Mouse (Mus musculus): ENCODE measurements around the gene Zbtb20.

Zbtb20 gene

DNA sequence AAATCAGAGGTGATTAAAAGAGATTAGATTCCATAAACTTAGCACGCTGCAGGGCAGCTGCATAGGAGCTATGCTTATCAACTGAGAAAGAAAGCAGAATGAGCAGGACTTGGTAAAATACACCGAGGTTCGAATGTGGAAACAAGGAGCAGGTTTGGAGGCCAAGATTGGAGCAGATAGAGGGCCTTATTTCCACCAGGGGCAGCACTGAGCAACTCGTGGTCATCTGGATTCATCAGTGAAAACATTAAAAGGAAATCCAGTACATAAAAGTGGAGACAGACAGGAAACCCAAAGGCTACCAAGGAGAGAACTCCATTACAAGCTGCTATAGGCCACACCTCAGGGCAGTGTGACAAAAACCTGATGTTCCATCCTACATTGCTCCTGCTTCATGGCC lies 686.3 kb downstream of the Zbtb20 start:
- no peak for DNase-seq (ENCODE audit: low spot score in 2 of 2)

DNA sequence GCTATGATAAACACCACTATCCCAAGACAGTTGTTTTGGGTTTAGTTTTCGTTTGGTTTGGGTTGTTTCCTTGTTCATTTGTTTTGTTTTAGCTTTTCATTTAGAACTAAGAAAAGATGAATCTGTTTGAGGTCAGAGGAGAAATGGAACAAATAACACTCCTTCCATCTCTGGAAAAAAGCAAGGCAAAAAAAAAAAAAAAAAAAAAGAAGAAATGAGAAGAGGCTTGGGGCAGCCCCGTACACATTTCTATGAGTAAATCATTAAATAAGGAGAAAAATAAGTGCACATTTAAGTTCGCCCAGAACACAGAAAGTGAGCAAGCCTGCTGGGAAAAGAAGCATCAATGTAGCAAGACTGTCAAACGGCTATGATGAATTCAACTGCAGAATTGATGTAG lies 690.2 kb downstream of the Zbtb20 start:
- no peak for DNase-seq (ENCODE audit: low spot score in 2 of 2)

DNA sequence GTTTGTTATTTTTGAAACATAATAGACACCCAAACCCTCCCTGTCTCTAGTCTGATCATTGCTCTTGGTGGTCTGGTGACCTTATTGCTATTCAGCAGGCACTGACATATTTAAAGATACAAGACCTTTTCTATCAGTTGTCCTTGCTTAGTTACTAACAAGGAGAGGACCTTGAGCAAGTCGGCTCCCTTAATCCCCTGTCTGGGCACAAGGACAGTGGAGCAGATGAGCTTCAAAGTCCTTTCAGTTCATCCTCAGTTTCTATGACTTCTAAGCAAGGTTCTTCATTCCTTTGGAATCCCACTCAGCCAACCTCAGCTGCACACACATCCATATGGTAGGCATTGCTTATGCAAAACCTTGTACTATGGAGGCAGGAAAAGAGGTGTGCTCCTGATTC lies 690.8 kb downstream of the Zbtb20 start:
- DNase-seq (ENCODE audit: low spot score in 2 of 2), result no peak

DNA sequence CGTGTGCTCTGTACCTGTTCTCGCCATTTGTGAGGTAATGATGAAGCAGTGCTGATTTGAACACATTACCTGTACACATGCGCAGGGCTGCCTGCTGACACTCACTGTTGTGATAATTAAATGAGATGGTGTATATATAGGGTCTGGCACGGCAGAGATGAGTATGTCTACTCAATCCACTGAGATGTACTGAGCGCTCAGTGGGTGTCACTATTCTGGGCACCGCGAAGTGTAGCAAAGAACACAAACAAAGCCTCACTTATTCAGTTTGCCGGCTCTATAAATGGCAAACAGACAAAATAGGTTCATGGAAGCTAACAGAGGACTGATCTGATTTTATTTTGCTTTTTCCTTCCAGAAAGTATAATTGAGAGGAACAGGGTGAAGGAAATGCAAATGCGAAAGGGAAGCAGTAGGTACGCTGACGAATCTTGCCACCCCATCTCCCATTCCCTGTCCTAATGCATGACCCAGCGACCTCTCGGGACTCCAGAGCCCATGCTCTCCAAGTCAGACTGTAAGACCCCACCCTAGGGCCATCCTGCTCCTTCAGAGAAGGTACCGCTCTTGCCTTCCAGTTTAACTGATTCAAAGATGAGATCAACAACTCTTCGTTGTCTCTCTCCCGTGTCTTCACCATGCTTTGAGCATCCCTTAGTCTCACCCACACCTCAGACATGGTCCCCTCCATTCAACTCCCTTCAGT lies 695.8 kb downstream of the Zbtb20 start:
- DNase-seq (ENCODE audit: low spot score in 2 of 2), result no peak

DNA sequence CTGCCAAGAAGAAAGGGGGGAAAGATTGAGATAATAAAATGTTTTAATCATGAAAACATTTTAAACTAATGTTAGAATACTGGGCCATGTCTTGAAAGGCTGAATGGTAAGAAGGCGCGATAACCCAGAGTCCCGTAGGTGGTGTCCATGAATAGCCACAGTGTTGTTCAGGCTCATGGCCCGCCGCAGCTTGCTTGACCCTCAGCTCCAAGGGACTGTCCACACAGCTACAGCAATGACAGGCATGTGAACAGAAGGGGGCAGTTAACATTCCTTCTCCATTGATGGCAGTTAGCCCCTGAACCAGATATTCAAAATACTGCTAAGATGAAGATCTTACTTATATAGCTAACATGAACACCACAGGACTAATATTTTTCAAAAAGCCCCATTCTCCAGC lies 696.5 kb downstream of the Zbtb20 start:
- DNase-seq (ENCODE audit: low spot score in 2 of 2), result no peak

DNA sequence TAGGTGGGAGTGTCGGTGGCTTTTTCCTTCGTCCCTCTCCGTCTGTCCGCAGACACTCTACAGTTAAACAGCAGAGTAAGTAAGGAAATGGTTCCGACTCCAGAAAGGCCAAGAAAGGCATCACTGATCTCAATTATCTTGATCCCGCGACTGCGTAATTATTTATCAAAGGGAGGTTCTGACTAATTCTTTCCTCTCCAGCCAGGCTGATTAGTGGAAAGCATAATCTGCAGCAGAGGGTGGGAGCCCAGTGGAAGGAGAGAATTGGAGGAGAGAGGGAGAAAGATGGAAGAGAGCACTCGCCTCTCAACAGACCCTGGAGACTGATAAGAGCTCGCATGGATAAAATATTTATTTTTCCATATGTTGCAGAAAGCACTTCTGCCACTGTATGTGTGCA lies 697.1 kb downstream of the Zbtb20 start:
- no peak for DNase-seq (ENCODE audit: low spot score in 2 of 2)

DNA sequence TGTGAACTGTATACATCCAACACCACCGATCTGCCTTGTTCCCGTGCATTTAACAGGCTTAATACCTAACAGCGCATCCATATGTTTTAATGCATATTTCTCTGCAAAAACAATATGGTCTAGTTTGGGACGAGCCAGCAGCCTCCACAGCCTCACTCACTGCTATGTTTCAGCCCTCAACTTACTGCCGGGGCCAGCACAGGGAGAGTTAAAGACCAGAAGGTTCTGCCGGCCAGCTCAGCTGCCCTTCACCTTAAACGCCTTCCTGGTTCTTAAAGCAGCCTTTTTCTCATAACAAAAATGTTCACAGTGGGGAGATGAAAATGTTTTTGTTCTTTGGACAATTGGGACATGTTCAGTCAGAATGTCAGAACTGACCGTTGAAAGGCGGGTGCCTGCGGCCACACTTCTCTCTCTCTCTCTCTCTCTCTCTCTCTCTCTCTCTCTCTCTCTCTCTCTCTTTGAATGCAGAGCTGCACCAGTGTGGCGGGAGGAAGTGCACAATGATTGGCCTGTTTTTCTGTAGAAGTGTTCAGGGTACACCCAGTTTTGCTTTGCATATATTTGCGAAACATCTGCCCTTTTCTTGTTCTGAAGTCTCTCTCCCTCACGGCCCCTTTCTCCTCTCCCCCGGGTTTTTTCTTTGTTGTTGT lies 697.6 kb downstream of the Zbtb20 start:
- DNase-seq (ENCODE audit: low spot score in 2 of 2), result no peak

DNA sequence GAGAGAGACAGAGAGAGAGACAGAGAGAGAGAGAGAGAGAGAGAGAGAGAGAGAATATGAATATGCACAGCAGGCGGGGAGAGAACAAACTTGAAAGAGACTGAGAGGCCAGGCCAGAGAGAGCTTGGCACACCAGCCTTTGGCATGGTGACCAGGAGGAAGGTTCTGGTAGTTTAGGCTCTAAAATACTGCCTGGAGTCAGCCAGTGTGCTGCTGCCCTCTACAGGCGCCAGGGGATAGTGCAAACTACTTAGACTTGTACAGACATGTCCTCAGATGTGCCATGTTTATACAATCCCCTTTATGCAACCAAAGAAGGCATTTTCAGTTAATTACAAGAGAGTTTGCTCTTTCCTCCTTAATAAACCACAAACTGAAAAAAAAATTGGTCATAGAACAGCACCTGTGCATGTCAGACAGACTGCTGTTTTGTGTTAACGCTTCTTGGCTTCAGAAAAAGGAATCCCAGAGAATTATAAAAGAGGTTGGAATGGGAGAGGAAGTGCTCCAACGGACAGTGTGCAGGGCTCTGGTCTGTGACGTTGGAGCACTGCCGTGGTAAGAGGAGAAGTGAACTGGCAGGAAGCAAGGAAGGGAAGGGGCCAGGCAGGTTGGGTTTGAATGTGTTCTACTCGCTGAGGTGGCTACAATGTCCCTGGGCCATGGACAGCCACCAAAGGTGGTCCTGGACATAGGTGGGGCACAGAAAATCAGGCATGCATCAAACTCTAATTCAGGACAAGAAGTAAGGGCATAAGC lies 698.5 kb downstream of the Zbtb20 start:
- peak; percentile 86 to 90 for DNase-seq (ENCODE audit: low spot score in 2 of 2)

DNA sequence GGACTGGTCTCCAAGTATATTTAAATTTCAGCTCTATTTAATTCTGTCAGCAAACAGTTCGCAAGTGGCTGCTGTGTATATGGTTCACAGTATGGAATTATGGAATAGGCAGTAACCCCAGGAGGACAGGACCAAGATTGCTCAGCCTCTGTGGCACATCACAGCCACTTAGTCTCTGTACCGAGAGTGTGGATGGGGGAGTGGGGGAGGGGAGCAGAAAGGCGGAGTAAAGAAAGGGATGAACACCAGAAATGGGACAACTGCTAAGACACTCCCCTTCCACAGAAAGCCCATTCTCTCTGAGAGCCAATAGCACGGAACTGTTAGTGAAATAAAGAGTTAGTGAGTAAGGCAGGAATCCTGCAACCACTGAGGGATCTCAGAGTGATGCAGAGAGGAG lies 699.4 kb downstream of the Zbtb20 start:
- peak in 1 of 2 experiments; percentile 40 for DNase-seq (ENCODE audit: low spot score in 2 of 2)

DNA sequence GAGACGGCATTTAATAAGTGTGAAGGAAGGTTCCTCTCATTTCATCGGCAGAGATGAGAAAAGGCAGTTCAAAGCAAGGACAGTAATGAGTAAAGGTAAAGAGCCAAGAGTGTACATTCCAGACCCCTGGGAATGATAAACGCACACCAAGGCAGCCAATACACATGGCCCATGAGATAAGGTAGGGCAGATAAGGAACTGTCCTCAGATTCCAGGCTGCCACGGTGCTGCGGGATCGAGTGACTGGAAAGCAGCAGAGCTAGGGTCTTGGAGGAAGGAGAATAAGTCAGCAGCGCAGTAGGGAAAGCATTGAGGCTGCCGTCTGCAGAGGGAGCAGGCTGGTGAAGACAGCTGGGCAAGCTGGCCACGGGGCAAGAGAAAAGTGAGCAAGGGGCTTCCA lies 699.8 kb downstream of the Zbtb20 start:
- DNase-seq (ENCODE audit: low spot score in 2 of 2), result no peak

DNA sequence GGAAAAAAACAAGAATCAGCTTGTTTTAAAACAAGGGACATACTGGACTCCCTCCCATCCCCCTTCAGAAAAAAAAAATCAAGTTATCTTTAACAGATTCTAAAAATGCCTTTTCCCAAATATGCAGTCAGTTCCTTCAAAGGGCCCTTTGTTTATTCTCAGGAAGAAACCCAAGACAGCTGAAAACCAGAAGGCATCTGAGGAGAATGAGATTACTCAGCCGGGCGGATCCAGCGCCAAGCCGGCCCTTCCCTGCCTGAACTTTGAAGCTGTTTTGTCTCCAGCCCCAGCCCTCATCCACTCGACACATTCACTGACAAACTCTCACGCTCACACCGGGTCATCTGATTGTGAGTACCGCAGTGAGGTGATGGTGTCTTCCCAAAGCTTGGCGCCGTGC lies 701.7 kb downstream of the Zbtb20 start:
- peak; percentile 45 to 48 for DNase-seq (ENCODE audit: low spot score in 2 of 2)

DNA sequence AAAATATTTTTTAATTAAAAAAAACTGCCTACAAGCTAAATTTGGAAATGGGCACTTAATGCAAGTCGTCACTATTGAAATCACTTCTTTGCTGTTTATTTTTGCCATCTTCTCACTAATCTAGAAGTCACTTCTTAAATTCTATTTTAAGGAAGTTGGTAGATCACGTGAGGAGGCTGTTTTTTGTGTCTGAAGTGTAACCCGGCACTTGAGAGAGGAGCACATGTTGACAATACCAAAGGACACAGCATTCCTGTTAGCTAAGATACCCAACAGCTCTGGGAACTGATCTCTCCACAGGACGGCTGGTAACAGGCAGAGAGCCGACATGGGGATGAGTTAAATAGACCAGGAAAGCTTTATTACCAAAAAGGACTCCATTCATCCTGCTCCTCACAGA lies 702.7 kb downstream of the Zbtb20 start:
- DNase-seq (ENCODE audit: low spot score in 2 of 2), result no peak

DNA sequence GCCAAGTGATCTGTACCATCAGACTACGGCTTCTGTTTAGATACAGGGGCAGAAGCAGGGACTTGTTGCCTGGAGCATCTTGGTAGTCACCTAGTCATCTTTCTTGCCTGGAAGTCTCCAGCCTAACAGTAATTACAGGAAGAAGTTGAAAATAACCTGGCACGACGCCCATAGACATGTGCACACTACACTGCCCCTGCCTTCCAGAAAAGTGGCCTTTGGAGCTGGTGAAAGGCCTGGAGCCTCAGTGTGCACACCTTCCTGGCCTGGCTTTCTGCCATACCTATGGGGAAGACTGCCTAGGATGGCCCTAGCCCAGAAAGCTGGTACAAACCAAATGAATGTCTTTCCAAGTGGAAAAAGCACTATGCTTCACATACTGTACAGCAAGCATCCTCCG lies 703.4 kb downstream of the Zbtb20 start:
- no peak for DNase-seq (ENCODE audit: low spot score in 2 of 2)

DNA sequence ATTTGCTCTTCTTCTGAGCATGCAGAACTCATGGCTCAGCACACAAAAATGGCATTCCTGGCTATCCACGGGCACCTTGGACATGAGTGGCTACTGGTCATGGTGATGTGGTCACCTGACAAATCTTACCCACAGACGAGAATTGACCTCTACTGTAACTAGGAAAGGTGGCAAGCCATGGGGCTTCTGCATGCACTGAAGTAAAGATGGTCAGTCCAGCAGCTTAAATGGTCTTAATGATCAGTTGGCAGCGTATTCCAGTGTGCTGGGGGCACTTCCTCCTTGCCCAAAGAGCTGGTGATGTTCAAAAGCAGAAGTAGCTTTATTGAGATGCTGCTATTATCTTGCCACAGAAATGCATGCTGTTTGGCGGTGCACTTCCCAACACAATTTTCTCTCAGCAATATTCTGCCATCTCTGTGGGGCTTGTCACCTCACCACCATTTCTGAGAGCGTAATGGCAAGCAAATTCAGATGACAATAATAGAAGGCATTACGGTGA lies 704.7 kb downstream of the Zbtb20 start:
- DNase-seq (ENCODE audit: low spot score in 2 of 2), result no peak

DNA sequence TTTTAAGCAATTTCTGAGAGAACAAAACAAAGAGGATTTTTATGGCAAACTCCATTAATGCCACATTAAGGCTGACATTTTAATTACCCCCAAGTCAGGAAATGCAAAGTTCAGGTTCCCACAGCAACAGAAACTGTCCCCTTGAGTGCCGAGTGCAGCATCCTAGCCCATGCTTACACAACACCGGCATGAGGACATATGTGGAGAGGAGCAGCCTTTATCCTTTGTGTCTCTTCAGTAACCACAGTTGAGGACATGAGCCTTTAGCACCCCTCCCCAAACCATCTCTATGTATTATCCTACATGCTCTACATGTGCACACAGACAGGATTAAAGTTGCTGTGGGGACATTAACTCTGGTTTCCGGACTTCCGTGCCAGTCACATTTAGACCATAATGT lies 705.9 kb downstream of the Zbtb20 start:
- no peak for DNase-seq (ENCODE audit: low spot score in 2 of 2)

DNA sequence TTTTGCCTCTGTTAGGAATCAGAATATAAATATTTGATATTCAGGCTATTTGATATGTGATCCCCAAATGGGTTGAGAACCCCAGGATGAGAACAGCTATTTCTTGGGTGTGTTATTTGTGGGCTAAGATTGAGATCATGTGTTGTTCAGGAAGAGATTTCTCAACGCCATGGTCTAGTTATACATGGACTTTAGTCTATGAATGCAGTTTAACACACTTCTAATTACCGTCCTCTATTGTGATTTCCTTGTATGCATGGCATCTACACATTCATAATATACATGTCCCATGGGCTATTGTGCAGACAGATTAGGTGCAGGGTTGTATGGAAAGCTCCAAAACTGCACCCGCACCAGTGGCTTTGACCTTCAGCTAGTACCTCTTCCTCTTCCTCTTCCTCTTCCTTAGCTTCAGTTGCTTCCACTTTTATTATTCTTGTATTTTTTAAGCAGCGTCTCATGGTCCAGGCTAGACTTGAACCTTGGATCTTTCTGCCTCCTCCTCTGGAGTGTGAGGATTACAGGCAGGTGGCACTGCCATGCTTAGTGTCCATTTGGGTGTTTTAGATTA lies 711.3 kb downstream of the Zbtb20 start:
- no peak for DNase-seq (ENCODE audit: low spot score in 2 of 2)

DNA sequence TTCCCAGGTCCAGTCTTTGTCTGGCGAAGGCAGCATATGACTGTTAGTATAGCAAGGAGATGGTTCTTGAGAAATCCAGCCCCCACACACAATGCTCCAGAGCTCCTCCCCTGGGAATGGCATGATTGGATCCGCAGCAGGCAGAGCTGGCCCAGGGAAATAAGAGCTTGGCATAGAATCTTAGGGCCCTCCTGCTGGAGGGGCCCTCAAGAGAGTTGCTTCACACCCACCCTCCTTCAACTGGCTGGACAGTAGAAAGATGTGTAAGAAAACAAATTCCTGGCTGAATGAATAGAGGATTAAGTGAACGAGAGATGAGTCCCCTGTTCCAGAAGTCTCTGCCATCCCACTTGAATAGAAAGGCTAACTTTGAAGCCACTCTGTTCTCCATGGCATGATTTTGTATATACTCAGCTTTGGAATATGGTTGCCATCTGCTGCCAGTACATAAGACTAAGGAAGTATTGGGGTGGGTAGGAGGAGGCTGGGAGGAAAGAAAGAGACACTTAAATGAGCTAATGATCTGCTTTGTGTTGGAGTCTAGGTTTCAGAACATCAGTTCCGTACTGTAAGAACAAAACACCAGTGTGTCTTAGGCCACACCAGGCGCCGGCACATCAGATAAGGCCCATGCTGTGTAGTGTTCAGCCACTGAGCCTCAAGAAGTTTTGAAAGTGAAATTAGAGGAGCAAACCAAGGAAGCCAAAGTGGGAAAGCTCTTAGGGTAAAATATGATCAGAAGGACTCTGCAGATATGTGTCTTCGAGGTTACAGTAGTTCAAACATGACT lies 715.2 kb downstream of the Zbtb20 start:
- DNase-seq (ENCODE audit: low spot score in 2 of 2), result no peak

DNA sequence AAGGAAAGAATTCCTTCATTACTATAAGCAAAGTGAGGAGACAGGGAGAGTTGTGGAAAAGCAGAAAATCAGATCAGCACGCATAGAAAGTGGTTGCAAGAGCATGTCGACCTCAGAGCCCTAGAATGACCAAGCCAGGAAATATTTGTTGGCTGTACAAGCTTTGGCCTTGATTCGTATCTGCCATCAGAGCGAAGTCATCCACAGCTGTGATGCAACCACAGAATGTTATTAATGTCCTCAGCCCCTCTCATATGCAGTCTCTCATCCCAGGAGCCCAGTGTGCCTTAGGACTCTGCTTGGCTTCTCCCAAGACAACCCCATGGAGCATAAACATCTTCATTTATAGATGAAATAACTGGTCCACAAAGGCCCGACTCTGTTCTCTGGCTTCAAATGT lies 716.4 kb downstream of the Zbtb20 start:
- DNase-seq (ENCODE audit: low spot score in 2 of 2), result no peak

DNA sequence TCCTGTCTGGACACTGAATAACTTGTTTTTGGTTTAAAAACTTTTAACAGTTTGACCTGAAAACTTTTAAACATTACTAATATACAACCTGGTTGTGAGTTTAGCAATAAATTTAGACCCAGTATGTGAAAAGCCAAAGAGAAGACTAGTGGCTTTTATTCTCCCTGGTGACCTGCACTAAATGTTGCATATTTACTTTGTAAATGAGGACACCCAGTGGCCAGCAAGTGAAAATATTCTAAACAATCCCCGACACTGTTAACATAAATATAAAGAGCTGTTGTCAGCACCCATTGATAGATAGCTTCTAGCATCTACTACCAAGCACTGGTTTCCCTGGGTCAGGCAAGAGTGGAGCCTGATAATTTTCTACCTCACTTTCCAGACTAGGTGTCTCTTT lies 717.1 kb downstream of the Zbtb20 start:
- no peak for DNase-seq (ENCODE audit: low spot score in 2 of 2)

DNA sequence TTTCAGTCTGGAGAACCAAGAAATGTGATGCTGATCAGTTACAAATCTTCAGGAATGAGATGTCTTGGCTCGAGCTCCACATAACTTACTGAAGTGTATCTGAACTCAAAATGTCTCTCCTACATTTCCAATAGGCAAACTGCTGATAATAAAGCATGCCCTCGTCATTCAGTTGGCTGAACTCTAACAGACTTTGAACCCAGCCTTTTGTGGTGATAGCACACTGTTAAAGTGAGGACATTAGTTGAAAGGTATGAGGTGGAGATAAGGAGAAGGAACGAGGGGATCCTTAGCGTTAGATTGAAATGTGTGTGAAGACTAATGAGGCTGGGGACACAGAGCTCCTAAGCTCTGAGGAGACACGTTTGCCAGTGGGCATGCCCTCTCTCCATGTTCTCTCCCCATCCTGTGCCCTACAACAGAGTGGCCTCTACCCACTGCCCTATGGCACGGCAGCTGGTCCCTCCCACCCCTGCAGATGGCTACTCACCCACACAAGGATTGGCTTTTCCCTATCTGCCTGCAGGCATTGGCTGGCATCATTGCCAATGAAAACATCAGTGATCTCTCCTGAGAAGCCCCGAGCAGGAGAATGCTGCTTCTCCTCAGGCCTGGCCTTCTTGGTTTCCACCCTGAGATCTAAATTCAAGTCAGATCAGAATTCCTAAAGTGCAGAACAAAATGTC lies 721.8 kb downstream of the Zbtb20 start:
- no peak for DNase-seq (ENCODE audit: low spot score in 2 of 2)

DNA sequence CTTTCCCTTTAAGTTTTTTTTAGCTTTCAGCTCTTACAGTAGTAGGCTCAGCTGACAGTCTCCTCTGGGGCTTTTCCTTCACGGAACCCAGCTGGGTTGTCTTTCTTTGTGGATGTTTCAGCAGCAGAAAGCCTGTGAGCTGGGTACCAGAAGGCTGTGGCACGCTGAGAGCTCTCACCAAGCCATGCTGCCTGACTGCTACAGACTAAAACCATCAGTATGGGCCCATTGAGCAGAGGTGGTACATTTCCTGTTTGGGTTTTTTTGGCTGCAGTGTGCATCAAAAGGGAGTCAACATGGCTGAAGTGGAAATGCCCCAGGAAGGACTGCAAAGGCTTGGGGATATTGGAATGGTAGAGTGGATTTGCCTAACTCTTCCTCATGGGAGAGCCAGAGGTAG lies 724.0 kb downstream of the Zbtb20 start:
- no peak for DNase-seq (ENCODE audit: low spot score in 2 of 2)
